Mouse (Mus musculus) stomach, embryonic 15.5 days (tissue): ENCODE measurements around the gene Myg1. TPM values are rescaled to one million over a fixed set of nuclear protein-coding genes. Genes with fewer than 3 reads are reported as not detected.

Experiments
- polyA plus RNA-seq: library from polyadenylated mRNA; unstranded; fragments of >200 nt; fragmentation: Nextera tagmentation; extraction: Ambion mirVana; gene quantifications from 2 replicates; pipeline ENCODE4 v1.2.1, GENCODE M21; 2015

The Myg1 gene
- polyA plus RNA-seq, 1 experiment from 2014 or later: 85.5 TPM

Other genes starting within 250 kb of the Myg1 start
- gene Tns2, start 231.3 kb upstream of the Myg1 start, polyA plus RNA-seq: 34.6 and 34.7 TPM in 2 replicates
- 25.0 and 25.2 TPM in 2 replicates for gene Spryd3, start 195.5 kb upstream of the Myg1 start, polyA plus RNA-seq
- gene Igfbp6, start 187.3 kb upstream of the Myg1 start, polyA plus RNA-seq: 13.2 and 18.2 TPM in 2 replicates
- gene Soat2, start 181.2 kb upstream of the Myg1 start, polyA plus RNA-seq: 5.9 and 6.2 TPM in 2 replicates
- gene Zfp740, start 128.5 kb upstream of the Myg1 start, polyA plus RNA-seq: 44.5 and 52.7 TPM in 2 replicates
- gene Csad, start 127.0 kb upstream of the Myg1 start, polyA plus RNA-seq: 63.3 and 64.3 TPM in 2 replicates
- gene Itgb7, start 99.8 kb upstream of the Myg1 start, polyA plus RNA-seq: 9.6 and 12.7 TPM in 2 replicates
- 29.8 and 33.8 TPM in 2 replicates for gene Rarg, start 74.2 kb upstream of the Myg1 start, polyA plus RNA-seq
- gene Gm9918, start 61.1 kb upstream of the Myg1 start, polyA plus RNA-seq: 0.27 and 0.30 TPM in 2 replicates
- gene Mfsd5, start 52.3 kb upstream of the Myg1 start, polyA plus RNA-seq: 66.3 and 66.4 TPM in 2 replicates
- gene Espl1, start 35.4 kb upstream of the Myg1 start, polyA plus RNA-seq: 22.9 and 23.9 TPM in 2 replicates
- gene Pfdn5, start 5.6 kb upstream of the Myg1 start, polyA plus RNA-seq: 322 TPM in 2 replicates
- gene Aaas, start 19.1 kb downstream of the Myg1 start, polyA plus RNA-seq: 55.9 and 67.0 TPM in 2 replicates
- 1.0 and 1.1 TPM in 2 replicates for gene Sp7, start 35.5 kb downstream of the Myg1 start, polyA plus RNA-seq
- 9.6 and 9.7 TPM in 2 replicates for gene Sp1, start 74.4 kb downstream of the Myg1 start, polyA plus RNA-seq
- gene Amhr2, start 113.7 kb downstream of the Myg1 start, polyA plus RNA-seq: 0.90 and 1.3 TPM in 2 replicates
- gene Prr13, start 127.3 kb downstream of the Myg1 start, polyA plus RNA-seq: 119 and 120 TPM in 2 replicates
- 182 and 192 TPM in 2 replicates for gene Pcbp2, start 138.8 kb downstream of the Myg1 start, polyA plus RNA-seq
- gene Gm10337, start 172.0 kb downstream of the Myg1 start, polyA plus RNA-seq: 5.0 and 8.1 TPM in 2 replicates
- 13.4 and 15.5 TPM in 2 replicates for gene Map3k12, start 185.4 kb downstream of the Myg1 start, polyA plus RNA-seq
- gene Tarbp2, start 186.5 kb downstream of the Myg1 start, polyA plus RNA-seq: 87.3 and 92.0 TPM in 2 replicates
- 2.7 TPM in 2 replicates for gene Npff, start 193.2 kb downstream of the Myg1 start, polyA plus RNA-seq